Mouse (Mus musculus) intestine, embryonic 16.5 days (tissue): ENCODE data around the gene Xrra1. TPM values are rescaled to one million over a fixed set of nuclear protein-coding genes. Genes with fewer than 3 reads are reported as not detected.

Experiments
- ATAC-seq: fragments of 200-750 bp; cut with Nextera tagmentation; 2 replicates; pipeline ENCODE4 v1.8.0; 2017; ENCODE audit warnings: moderate TSS enrichment, moderate library complexity
- H3K27ac ChIP-seq: fragments of 300-500 bp; sonication (generic); 2 replicates; pipeline ENCODE4 v1.5.1; 2014; ENCODE audit warnings: mild to moderate bottlenecking, low read length
- H3K27me3 ChIP-seq: fragments of 300-500 bp; sonication (generic); replicated peaks from 2 replicates; pipeline ENCODE4 v1.6.1; 2014; ENCODE audit warnings: low read length, control low read depth, mixed read lengths; ENCODE audit not compliant: control insufficient read depth, insufficient read depth
- H3K36me3 ChIP-seq: fragments of 300-500 bp; sonication (generic); 2 replicates; pipeline ENCODE4 v1.6.1; 2014; ENCODE audit warnings: low read length, control low read depth; ENCODE audit not compliant: control insufficient read depth, insufficient read depth
- H3K4me1 ChIP-seq: fragments of 300-500 bp; sonication (generic); 2 replicates; pipeline ENCODE4 v1.6.1; 2014; ENCODE audit warnings: low read length, control low read depth, mixed read lengths; ENCODE audit not compliant: control insufficient read depth, insufficient read depth
- H3K4me2 ChIP-seq: fragments of 300-500 bp; sonication (generic); 2 replicates; pipeline ENCODE4 v1.6.1; 2014; ENCODE audit warnings: low read depth, low read length, control low read depth
- H3K4me3 ChIP-seq: fragments of 300-500 bp; sonication (generic); 2 replicates; pipeline ENCODE4 v1.5.1; 2014; ENCODE audit warnings: mild to moderate bottlenecking, low read length
- H3K9ac ChIP-seq: fragments of 300-500 bp; sonication (generic); 2 replicates; pipeline ENCODE4 v1.6.1; 2014; ENCODE audit warnings: low read depth, low read length
- H3K9me3 ChIP-seq: fragments of 300-500 bp; sonication (generic); 2 replicates; pipeline ENCODE4 v1.6.1; 2016; ENCODE audit warnings: low read length, control low read depth; ENCODE audit not compliant: control insufficient read depth
- WGBS: fragments of 180-500 bp; shearing (Covaris S2); extraction: QIAGEN DNeasy Blood & Tissue Kit; methylation state at CpG from one replicate; pipeline ENCODE4 v1.1.7; 2014; 5-methylcytosine and 5-hydroxymethylcytosine counted together
- polyA plus RNA-seq: library from polyadenylated mRNA; unstranded; fragments of >200 nt; fragmentation: Nextera tagmentation; extraction: Ambion mirVana; gene quantifications from 2 replicates; pipeline ENCODE4 v1.2.1, GENCODE M21; 2015

The Xrra1 gene
- polyA plus RNA-seq, 1 experiment from 2014 or later = 0.12 TPM

GRCm38 (mm10) chr7:99889175-99889880, 30.4 kb downstream of the Xrra1 start:
- Histone ChIP-seq H3K4me3 (no peak overlapping the region), H3K36me3 (no peaks in the 10 kb centered on the region), H3K9ac (no peak overlapping the region), H3K27me3 (no peaks in the 10 kb centered on the region), H3K4me1 (no peaks in the 10 kb centered on the region), H3K4me2 (no peak overlapping the region), H3K9me3 (no peaks in the 10 kb centered on the region), H3K27ac (no peak overlapping the region)
- 45% methylated on average over 10 of the region's 10 CpGs for WGBS
- ATAC-seq = no peak

- 67% methylated on average over 3 of the region's 3 CpGs for WGBS
Observed at GRCm38 (mm10) chr7:99890168-99890755, 31.3 kb downstream of the Xrra1 start.

GRCm38 (mm10) chr7:99891471-99891870, 32.6 kb downstream of the Xrra1 start:
- ATAC-seq = no peak
- no peaks in the 10 kb centered on the region for H3K27me3 ChIP-seq
- H3K4me2 ChIP-seq = no peak overlapping the region
- no peak overlapping the region for H3K9ac ChIP-seq
- H3K27ac ChIP-seq = no peak overlapping the region
- no peaks in the 10 kb centered on the region for H3K4me1 ChIP-seq
- WGBS = 70% methylated on average over 3 of the region's 3 CpGs
- H3K4me3 ChIP-seq = no peak overlapping the region
- H3K36me3 ChIP-seq = no peaks in the 10 kb centered on the region
- no peaks in the 10 kb centered on the region for H3K9me3 ChIP-seq

More at GRCm38 (mm10) chr7:99890168-99890755, 31.3 kb downstream of the Xrra1 start:
- Histone ChIP-seq H3K9me3 (no peaks in the 10 kb centered on the region), H3K4me1 (no peaks in the 10 kb centered on the region), H3K27me3 (no peaks in the 10 kb centered on the region), H3K9ac (no peak overlapping the region), H3K27ac (no peak overlapping the region), H3K4me2 (no peak overlapping the region), H3K4me3 (no peak overlapping the region), H3K36me3 (no peaks in the 10 kb centered on the region)
- no peak for ATAC-seq

- Histone ChIP-seq H3K4me2 (no peak overlapping the region), H3K4me1 (no peaks in the 10 kb centered on the region), H3K27me3 (no peaks in the 10 kb centered on the region), H3K9me3 (no peaks in the 10 kb centered on the region), H3K9ac (no peak overlapping the region), H3K27ac (no peak overlapping the region), H3K36me3 (no peaks in the 10 kb centered on the region), H3K4me3 (no peak overlapping the region)
- WGBS = 72% methylated on average over 2 of the region's 2 CpGs
- no peak for ATAC-seq
Observed at GRCm38 (mm10) chr7:99892351-99892750, 33.4 kb downstream of the Xrra1 start.

GRCm38 (mm10) chr7:99893967-99894366, 35.1 kb downstream of the Xrra1 start:
- H3K9ac ChIP-seq = no peak overlapping the region
- H3K27me3 ChIP-seq = no peaks in the 10 kb centered on the region
- no peak overlapping the region for H3K27ac ChIP-seq
- no peaks in the 10 kb centered on the region for H3K36me3 ChIP-seq
- no peak overlapping the region for H3K4me3 ChIP-seq
- H3K9me3 ChIP-seq = no peaks in the 10 kb centered on the region
- no peak for ATAC-seq
- no peak overlapping the region for H3K4me2 ChIP-seq
- 81% methylated on average over 3 of the region's 3 CpGs for WGBS
- no peaks in the 10 kb centered on the region for H3K4me1 ChIP-seq

GRCm38 (mm10) chr7:99894478-99894877, 35.6 kb downstream of the Xrra1 start:
- no peaks in the 10 kb centered on the region for H3K36me3 ChIP-seq
- H3K27me3 ChIP-seq = no peaks in the 10 kb centered on the region
- H3K9ac ChIP-seq = no peak overlapping the region
- 80% methylated on average over 6 of the region's 6 CpGs for WGBS
- H3K9me3 ChIP-seq = no peaks in the 10 kb centered on the region
- ATAC-seq = no peak
- H3K4me3 ChIP-seq = no peak overlapping the region
- no peak overlapping the region for H3K4me2 ChIP-seq
- H3K4me1 ChIP-seq = no peaks in the 10 kb centered on the region
- H3K27ac ChIP-seq = no peak overlapping the region

GRCm38 (mm10) chr7:99896905-99897304, 38.0 kb downstream of the Xrra1 start:
- WGBS = 76% methylated on average over 4 of the region's 4 CpGs
- no peak overlapping the region for H3K9ac ChIP-seq
- H3K9me3 ChIP-seq = no peaks in the 10 kb centered on the region
- no peaks in the 10 kb centered on the region for H3K4me1 ChIP-seq
- H3K4me2 ChIP-seq = no peak overlapping the region
- no peak for ATAC-seq
- no peaks in the 10 kb centered on the region for H3K36me3 ChIP-seq
- H3K4me3 ChIP-seq = no peak overlapping the region
- no peaks in the 10 kb centered on the region for H3K27me3 ChIP-seq
- H3K27ac ChIP-seq = no peak overlapping the region

- no peak for ATAC-seq
- no peaks in the 10 kb centered on the region for H3K27me3 ChIP-seq
- H3K9ac ChIP-seq = no peak overlapping the region
- no peaks in the 10 kb centered on the region for H3K9me3 ChIP-seq
- H3K27ac ChIP-seq = no peak overlapping the region
- no peak overlapping the region for H3K4me3 ChIP-seq
- 64% methylated on average over 4 of the region's 4 CpGs for WGBS
- H3K36me3 ChIP-seq = no peaks in the 10 kb centered on the region
- no peak overlapping the region for H3K4me2 ChIP-seq
- peaks cover 2% of the 10 kb centered on the region; the same call in 1 of the 2 replicates for H3K4me1 ChIP-seq
Observed at GRCm38 (mm10) chr7:99902208-99902607, 43.3 kb downstream of the Xrra1 start.

- Histone ChIP-seq H3K9me3 (no peaks in the 10 kb centered on the region), H3K36me3 (no peaks in the 10 kb centered on the region), H3K4me2 (no peak overlapping the region), H3K27ac (no peak overlapping the region), H3K9ac (no peak overlapping the region), H3K27me3 (no peaks in the 10 kb centered on the region), H3K4me3 (no peak overlapping the region), H3K4me1 (peaks cover 2% of the 10 kb centered on the region; the same call in 1 of the 2 replicates)
- WGBS = 72% methylated on average over 11 of the region's 11 CpGs
- ATAC-seq = no peak
Observed at GRCm38 (mm10) chr7:99902918-99903665, 44.2 kb downstream of the Xrra1 start.
